Mouse (Mus musculus) E14TG2a.4 (cell line): ENCODE results near the gene Gm10518.

Source experiments
- H3K27me3 ChIP-seq: 2 replicates; pipeline ENCODE4 v1.6.1; 2014; ENCODE audit warnings: low read length, control low read depth; ENCODE audit not compliant: insufficient read depth
- H3K36me3 ChIP-seq: 2 replicates; pipeline ENCODE4 v1.6.1; 2014; ENCODE audit warnings: low read length, control low read depth; ENCODE audit not compliant: insufficient read depth
- H3K4me1 ChIP-seq: replicated peaks from 2 replicates; pipeline ENCODE4 v1.6.1; 2014; ENCODE audit warnings: low read depth, low read length, control low read depth
- H3K4me3 ChIP-seq: replicated peaks from 2 replicates; pipeline ENCODE4 v1.5.1; 2014; ENCODE audit warnings: mild to moderate bottlenecking, low read length
- H3K9me3 ChIP-seq: 2 replicates; pipeline ENCODE4 v1.6.1; 2014; ENCODE audit warnings: low read length, control low read depth
- CTCF ChIP-seq: conservative IDR thresholded peaks from 2 replicates; pipeline ENCODE4 v1.5.1; 2014; ENCODE audit warnings: low read length
- NANOG ChIP-seq: IDR thresholded peaks from 2 replicates; pipeline ENCODE4 v1.6.1; 2014; ENCODE audit warnings: borderline replicate concordance, low read length, mixed read lengths
- POU5F1 ChIP-seq: IDR thresholded peaks from 2 replicates; pipeline ENCODE4 v1.6.1; 2014; ENCODE audit warnings: low read length, borderline replicate concordance

Gm10518 gene

DNA sequence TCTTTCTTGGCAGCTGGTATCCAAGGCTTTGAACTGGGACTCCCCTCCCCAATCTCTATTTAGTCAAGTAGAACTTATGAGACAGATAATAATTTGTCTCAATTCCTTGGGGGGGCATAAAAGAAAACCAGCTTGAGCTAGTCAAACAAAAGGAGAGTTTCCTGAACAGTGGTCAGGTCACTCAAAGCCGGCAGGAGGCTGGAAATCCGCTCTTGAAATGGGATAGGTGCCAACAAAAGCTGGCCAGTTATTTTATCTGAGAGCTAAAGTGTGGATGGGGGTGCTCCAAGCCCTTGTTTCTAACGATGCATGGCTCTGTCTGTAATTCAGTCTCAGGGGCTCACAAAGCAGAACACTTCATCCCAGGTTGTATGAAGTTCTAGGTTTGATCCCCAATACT, 40.8 kb downstream of the Gm10518 start:
- TF ChIP-seq CTCF: no peak
- no peak for TF ChIP-seq NANOG
- TF ChIP-seq POU5F1: no peak
- Histone ChIP-seq H3K27me3 (peaks cover 9% of the 10 kb centered on the region), H3K4me3 (no peak overlapping the region), H3K9me3 (0 out of 2 replicates have a peak, but pooled peaks cover 2% of the 10 kb centered on the region), H3K4me1 (peaks cover 36% of the 10 kb centered on the region), H3K36me3 (no peaks in the 10 kb centered on the region)

DNA sequence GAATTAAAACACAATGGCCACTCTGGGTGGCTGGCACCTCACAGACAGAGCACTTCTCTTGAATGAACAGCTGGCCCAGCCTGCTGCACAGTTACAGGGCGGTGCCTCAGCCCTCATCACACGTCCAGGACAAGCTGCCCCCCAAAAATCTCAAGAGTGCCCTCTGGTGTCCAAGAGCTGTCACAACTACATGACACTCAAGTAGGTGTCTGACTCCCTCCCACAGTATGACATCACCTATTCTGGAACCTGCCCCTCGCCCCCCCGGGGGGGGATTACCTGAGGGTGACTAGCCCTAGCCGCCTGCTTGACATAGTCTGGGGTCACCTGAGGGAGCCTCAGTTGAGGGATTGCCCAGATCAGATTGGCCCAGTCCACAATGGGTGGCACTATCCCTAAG, 41.7 kb downstream of the Gm10518 start:
- Histone ChIP-seq H3K36me3 (no peaks in the 10 kb centered on the region), H3K4me3 (no peak overlapping the region), H3K27me3 (peaks cover 9% of the 10 kb centered on the region), H3K4me1 (peaks cover 36% of the 10 kb centered on the region), H3K9me3 (0 out of 2 replicates have a peak, but pooled peaks cover under 1% of the 10 kb centered on the region)
- TF ChIP-seq NANOG (no peak), CTCF (peak; percentile 53), POU5F1 (no peak)

DNA sequence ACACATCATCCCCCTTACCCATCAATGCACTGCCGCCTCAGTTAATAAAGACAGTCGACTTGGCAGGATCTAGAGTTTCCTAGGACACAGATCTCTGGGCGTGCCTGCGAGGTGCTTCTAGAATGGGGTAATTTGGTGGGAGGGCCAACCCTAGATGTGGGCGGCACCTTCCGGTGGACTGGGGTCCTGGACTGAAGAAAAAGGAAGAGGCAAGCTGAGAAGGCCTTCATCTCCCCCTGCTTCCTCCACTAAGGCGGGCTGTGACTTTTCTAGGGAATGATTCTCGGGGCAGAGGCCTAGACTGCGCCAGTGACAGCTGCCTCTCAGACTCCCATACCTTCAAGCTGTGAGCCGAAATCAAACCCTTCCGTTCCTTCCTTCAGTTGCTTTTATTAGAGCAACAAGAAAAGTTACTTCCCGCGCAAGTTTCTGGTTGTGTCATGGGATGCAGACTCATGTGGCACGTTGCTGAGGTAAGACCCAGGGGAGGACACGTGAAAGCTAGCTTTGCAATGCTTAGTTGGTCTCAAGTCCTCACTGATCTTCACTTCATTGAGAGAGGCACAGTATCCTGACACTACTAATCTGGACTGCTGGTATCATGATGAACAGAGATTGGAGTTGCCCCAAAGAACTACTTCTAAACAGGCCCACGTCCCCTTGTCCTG, 42.8 kb downstream of the Gm10518 start:
- no peak for TF ChIP-seq POU5F1
- H3K4me1 ChIP-seq: peaks cover 36% of the 10 kb centered on the region
- no peaks in the 10 kb centered on the region for H3K36me3 ChIP-seq
- peaks cover 9% of the 10 kb centered on the region for H3K27me3 ChIP-seq
- H3K9me3 ChIP-seq: no peaks in the 10 kb centered on the region
- no peak overlapping the region; the same call in 1 of the 2 replicates for H3K4me3 ChIP-seq

DNA sequence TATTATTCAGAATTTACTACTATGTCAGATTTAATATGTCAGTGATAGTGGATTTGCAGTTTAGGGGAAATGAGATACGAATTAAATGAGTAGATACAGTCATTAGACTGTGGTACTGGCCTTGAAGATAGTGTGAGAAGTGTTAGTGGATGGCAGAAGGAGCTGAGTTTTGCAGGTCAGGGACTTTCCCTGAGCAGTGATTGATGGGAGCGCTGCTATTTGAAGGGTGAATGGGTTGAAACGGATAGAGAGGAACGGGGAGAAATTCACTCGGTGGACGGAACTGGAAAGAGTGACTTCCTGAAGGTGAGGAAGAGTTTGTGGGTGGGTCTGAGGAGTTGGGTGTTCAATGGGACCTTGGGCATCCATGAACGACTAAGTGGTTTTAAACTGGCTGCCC, 44.0 kb downstream of the Gm10518 start:
- H3K9me3 ChIP-seq: no peaks in the 10 kb centered on the region
- H3K4me1 ChIP-seq: peaks cover 36% of the 10 kb centered on the region
- H3K4me3 ChIP-seq: 0 out of 2 replicates have a peak overlapping the region, but pooled peaks have one; percentile 50
- H3K36me3 ChIP-seq: no peaks in the 10 kb centered on the region
- TF ChIP-seq CTCF (no peak), NANOG (no peak), POU5F1 (no peak)
- H3K27me3 ChIP-seq: peaks cover 13% of the 10 kb centered on the region

DNA sequence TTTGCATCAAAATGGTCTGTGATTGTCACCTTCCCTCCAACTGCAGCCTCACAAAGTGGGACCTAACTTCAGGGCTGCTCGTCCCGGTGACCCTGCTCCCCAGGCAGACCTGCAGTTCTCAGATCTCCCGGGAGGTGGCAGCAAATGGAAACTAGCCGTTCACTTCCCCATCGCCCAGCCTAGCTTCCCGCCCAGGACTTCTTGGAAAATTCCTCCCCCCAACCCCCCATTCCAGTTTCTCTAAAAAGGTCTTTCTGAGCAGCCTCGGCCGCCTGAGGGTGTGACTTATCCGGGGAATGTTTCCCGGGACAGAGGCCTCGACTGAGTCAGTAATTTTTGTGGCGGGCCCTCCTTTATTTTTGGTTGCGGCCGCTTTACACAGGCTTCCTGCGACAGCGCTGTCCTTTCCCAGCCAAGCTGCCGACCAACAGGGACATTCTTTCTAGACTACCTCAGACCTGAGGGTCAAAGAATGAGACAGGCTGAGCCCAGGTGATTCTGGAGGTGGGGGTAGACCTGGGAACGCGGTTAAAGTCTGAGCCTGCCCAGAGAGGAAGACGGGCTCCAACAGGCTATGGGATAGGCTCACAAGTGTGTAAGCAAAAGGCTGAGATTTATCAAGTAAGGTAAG, 44.7 kb downstream of the Gm10518 start:
- no peaks in the 10 kb centered on the region for H3K36me3 ChIP-seq
- H3K9me3 ChIP-seq: no peaks in the 10 kb centered on the region
- H3K4me1 ChIP-seq: peaks cover 36% of the 10 kb centered on the region
- peaks cover 13% of the 10 kb centered on the region for H3K27me3 ChIP-seq
- TF ChIP-seq CTCF (peak; percentile 91), POU5F1 (no peak)
- peak overlapping the region; percentile 50 for H3K4me3 ChIP-seq

DNA sequence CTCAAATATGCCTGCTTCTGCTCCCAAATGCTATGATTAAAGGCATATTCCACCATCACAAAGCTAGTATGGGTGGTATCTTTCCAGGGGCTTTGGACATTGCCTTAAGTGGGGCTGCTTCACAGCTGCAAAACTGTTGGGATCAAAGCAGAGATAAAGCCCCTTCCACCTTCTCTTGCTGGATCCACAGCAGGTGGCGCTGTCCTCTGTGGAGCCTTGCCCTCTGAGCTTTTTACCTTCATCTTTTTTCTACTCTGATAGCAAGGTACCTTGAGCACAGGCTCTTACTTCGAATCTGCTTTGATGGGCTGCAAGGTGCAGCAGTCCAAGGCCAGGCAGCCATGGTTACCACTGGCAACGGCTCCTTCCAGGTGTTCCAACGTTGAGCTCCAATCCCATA, 50.2 kb downstream of the Gm10518 start:
- Histone ChIP-seq H3K4me1 (peaks cover 9% of the 10 kb centered on the region), H3K9me3 (no peaks in the 10 kb centered on the region), H3K4me3 (no peak overlapping the region), H3K36me3 (no peaks in the 10 kb centered on the region), H3K27me3 (peaks cover 9% of the 10 kb centered on the region; the same call in 1 of the 2 replicates)
- TF ChIP-seq NANOG (no peak), CTCF (peak; percentile 38)
